Mouse (Mus musculus) Muller cell, postnatal 12 days (primary cell): Measurements from ENCODE around the gene St7l.

Experiments used
- DNase-seq: peaks from one replicate; pipeline ENCODE4 v3.0.0-alpha.2; 2015; ENCODE audit errors: inconsistent ontology term

The St7l gene

GRCm38 (mm10) chr3:104963331-104964276 lies 99.8 kb downstream of the St7l start:
- no peak for DNase-seq

DNA sequence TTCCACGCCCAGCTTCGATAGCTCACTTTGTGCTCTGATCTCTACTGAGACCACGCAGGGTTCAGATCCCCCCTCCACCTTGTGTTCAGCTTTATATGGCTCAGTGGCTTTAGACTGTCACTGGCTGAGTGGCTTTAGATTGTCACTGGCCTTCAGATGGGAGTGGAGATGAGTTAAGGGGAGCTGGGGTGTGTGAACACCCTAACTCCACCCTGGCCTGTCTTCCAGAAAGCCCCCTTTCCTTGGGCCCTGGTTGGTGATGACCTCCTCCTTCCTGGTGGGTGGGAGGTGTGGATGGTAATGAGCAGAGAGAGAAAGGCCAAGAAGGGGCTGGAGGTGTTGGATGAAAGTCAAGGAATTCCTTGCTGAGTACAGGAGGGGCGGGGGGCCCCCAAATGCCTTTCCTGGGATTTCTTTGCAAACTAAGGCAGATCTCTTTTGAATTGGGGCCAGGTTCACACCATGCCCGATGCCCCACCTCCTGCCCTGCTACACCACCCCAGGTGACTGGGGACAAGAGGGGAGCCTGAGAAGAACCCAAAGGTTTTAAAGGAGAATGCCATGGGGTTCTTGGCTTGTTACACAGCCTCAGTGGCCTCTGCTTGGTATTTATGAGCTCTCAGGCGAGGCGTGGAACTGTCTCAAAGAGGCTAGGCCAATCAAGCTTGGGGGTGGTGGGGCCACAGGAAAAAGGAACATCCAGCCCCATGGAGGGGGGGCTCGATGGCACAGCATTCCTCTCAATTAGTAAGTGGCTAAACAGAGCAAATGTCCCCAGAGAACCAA lies 101.5 kb downstream of the St7l start:
- no peak for DNase-seq

GRCm38 (mm10) chr3:104965991-104966554 lies 102.3 kb downstream of the St7l start:
- DNase-seq, result no peak

- peak; percentile 92 for DNase-seq
Measured at GRCm38 (mm10) chr3:104967548-104968300, 103.9 kb downstream of the St7l start.
